Mouse (Mus musculus) induced T-regulatory cell, adult 2 months (primary cell): ENCODE results near the gene Il4ra.

Experiments
- DNase-seq: peaks from one replicate; pipeline ENCODE4 v3.0.0-alpha.2; 2012; ENCODE audit warnings: low read depth

The Il4ra gene

GRCm38 (mm10) chr7:125551766-125552709 is at the start of gene Il4ra:
Gene Il4ra, plus strand, starts transcription at chr7:125552120.
- peak; percentile 96 for DNase-seq

- DNase-seq = no peak
These were observed 48.4 kb upstream of the Il4ra start for GRCm38 (mm10) chr7:125503374-125504092.

- no peak for DNase-seq
These were observed 47.3 kb upstream of the Il4ra start for GRCm38 (mm10) chr7:125504618-125505017.

- no peak for DNase-seq
These were observed 46.4 kb upstream of the Il4ra start for GRCm38 (mm10) chr7:125505568-125505967.

- peak; percentile 62 for DNase-seq
These were observed 44.6 kb upstream of the Il4ra start for GRCm38 (mm10) chr7:125507279-125507678.

GRCm38 (mm10) chr7:125511432-125511831 is 40.5 kb upstream of the Il4ra start:
- peak; percentile 73 for DNase-seq

GRCm38 (mm10) chr7:125511852-125512251 is 40.1 kb upstream of the Il4ra start:
- peak; percentile 65 for DNase-seq

- no peak for DNase-seq
These were observed 36.7 kb upstream of the Il4ra start for GRCm38 (mm10) chr7:125515081-125515853.

- no peak for DNase-seq
These were observed 35.2 kb upstream of the Il4ra start for GRCm38 (mm10) chr7:125516723-125517122.

GRCm38 (mm10) chr7:125517470-125517869 is 34.5 kb upstream of the Il4ra start:
- DNase-seq = no peak

- no peak for DNase-seq
These were observed 32.2 kb upstream of the Il4ra start for GRCm38 (mm10) chr7:125519715-125520114.

- DNase-seq = no peak
These were observed 28.9 kb upstream of the Il4ra start for GRCm38 (mm10) chr7:125523051-125523450.

- no peak for DNase-seq
These were observed 24.7 kb upstream of the Il4ra start for GRCm38 (mm10) chr7:125527186-125527585.

GRCm38 (mm10) chr7:125527901-125528580 is 23.9 kb upstream of the Il4ra start:
- DNase-seq = no peak

GRCm38 (mm10) chr7:125539351-125539750 is 12.6 kb upstream of the Il4ra start:
- no peak for DNase-seq

GRCm38 (mm10) chr7:125541026-125541425 is 10.9 kb upstream of the Il4ra start:
- no peak for DNase-seq

GRCm38 (mm10) chr7:125541821-125542220 is 10.1 kb upstream of the Il4ra start:
- DNase-seq = peak; percentile 56

- no peak for DNase-seq
These were observed 9.4 kb upstream of the Il4ra start for GRCm38 (mm10) chr7:125542335-125543050.

- DNase-seq = no peak
These were observed 8.4 kb upstream of the Il4ra start for GRCm38 (mm10) chr7:125543497-125543896.

- DNase-seq = no peak
These were observed 6.6 kb upstream of the Il4ra start for GRCm38 (mm10) chr7:125545331-125545730.

GRCm38 (mm10) chr7:125546727-125547126 is 5.2 kb upstream of the Il4ra start:
- DNase-seq = no peak
